26 mouse cellular contexts compared by ENCODE assay signal in genomic region chr6:32872805-32873204, GRCm38 (mm10).
A peak's percentile ranks its signal among the peaks of the same experiment; 100 is the strongest.
DNase-seq lines count a peak whose midpoint lies in the region; ATAC-seq and TF ChIP-seq lines count a peak whose summit lies in the region.
"Had no signal": no experiment of that assay in that cellular context is flagged by ENCODE, and none has a peak within 500 bp of the region (broad histone marks: within the 10 kb centered on the region; RNA-seq: fewer than 3 reads in every experiment).

No protein-coding gene starts in this region.

- no peak overlapping the region for H3K9ac ChIP-seq in lung, embryonic 16.5 days (ENCODE audit: low read length)
- no peak overlapping the region for H3K9ac ChIP-seq in midbrain, embryonic 11.5 days (ENCODE audit: low read length)
- H3K9ac ChIP-seq in midbrain, embryonic 16.5 days (ENCODE audit: low read depth, low read length) = no peak overlapping the region
- H3K9ac ChIP-seq: forebrain, embryonic 13.5 days; heart, embryonic 13.5 days; hindbrain, embryonic 14.5 days had no signal

- no peak for TF ChIP-seq CTCF in lung, adult 2 months (IDR thresholded peaks at IDR 0.05; ENCODE audit: insufficient read depth, low read length)

- H3K4me3 ChIP-seq in lung, embryonic 16.5 days (ENCODE audit: low read length) = no peak overlapping the region
- no peak overlapping the region for H3K4me3 ChIP-seq in lung, adult 2 months (replicated peaks; ENCODE audit: extremely low read depth, low read depth, low read length)
- H3K4me3 ChIP-seq in midbrain, embryonic 11.5 days (ENCODE audit: low read depth, low read length) = no peak overlapping the region
- H3K4me3 ChIP-seq in midbrain, embryonic 16.5 days (ENCODE audit: low read depth, low read length) = no peak overlapping the region
- H3K4me3 ChIP-seq: forebrain, embryonic 10.5 days; forebrain, embryonic 13.5 days; heart, adult 2 months; heart, embryonic 10.5 days; heart, embryonic 13.5 days had no signal

- H3K9me3 ChIP-seq in lung, embryonic 16.5 days (ENCODE audit: control insufficient read depth, low read length) = no peaks in the 10 kb centered on the region
- H3K9me3 ChIP-seq in midbrain, embryonic 11.5 days (ENCODE audit: control insufficient read depth, low read length) = no peaks in the 10 kb centered on the region
- no peaks in the 10 kb centered on the region for H3K9me3 ChIP-seq in midbrain, embryonic 16.5 days (replicated peaks; ENCODE audit: control insufficient read depth, low read length, poor library complexity, severe bottlenecking)
- H3K9me3 ChIP-seq: forebrain, embryonic 10.5 days; G1E; heart, embryonic 10.5 days; heart, embryonic 13.5 days had no signal

- H3K27ac ChIP-seq in lung, embryonic 16.5 days (ENCODE audit: low read length) = peak overlapping the region; percentile 59
- no peak overlapping the region for H3K27ac ChIP-seq in midbrain, embryonic 11.5 days (ENCODE audit: low read depth, low read length)
- no peak overlapping the region for H3K27ac ChIP-seq in midbrain, embryonic 16.5 days (ENCODE audit: low read length)
- H3K27ac ChIP-seq: forebrain, embryonic 10.5 days; forebrain, embryonic 13.5 days; heart, adult 2 months; heart, embryonic 10.5 days; heart, embryonic 13.5 days; hindbrain, embryonic 14.5 days had no signal

- H3K27me3 ChIP-seq in lung, embryonic 16.5 days (ENCODE audit: control insufficient read depth, insufficient read depth, low read depth, low read length) = no peaks in the 10 kb centered on the region
- H3K27me3 ChIP-seq in midbrain, embryonic 11.5 days (ENCODE audit: control insufficient read depth, insufficient read depth, low read length) = no peaks in the 10 kb centered on the region
- no peaks in the 10 kb centered on the region for H3K27me3 ChIP-seq in midbrain, embryonic 16.5 days (ENCODE audit: control insufficient read depth, insufficient read depth, low read depth, low read length)
- H3K27me3 ChIP-seq: CH12.LX; forebrain, embryonic 13.5 days; heart, embryonic 13.5 days; Patski had no signal

- no peak for TF ChIP-seq POLR2A in lung, adult 2 months (IDR thresholded peaks at IDR 0.05; ENCODE audit: borderline replicate concordance, extremely low read depth, low read depth, low read length)

- 56% methylated on average over 2 of the region's 2 CpGs for WGBS in lung, embryonic 16.5 days
- 77% methylated on average over 2 of the region's 2 CpGs for WGBS in lung, adult 2 months
- 93% methylated on average over 2 of the region's 2 CpGs for WGBS in midbrain, embryonic 11.5 days
- WGBS in midbrain, embryonic 16.5 days = 88% methylated on average over 2 of the region's 2 CpGs

- H3K4me2 ChIP-seq in lung, embryonic 16.5 days (ENCODE audit: low read depth, low read length) = no peak overlapping the region
- no peak overlapping the region for H3K4me2 ChIP-seq in midbrain, embryonic 11.5 days
- no peak overlapping the region for H3K4me2 ChIP-seq in midbrain, embryonic 16.5 days (ENCODE audit: low read length)
- H3K4me2 ChIP-seq: forebrain, embryonic 13.5 days; heart, embryonic 13.5 days; hindbrain, embryonic 14.5 days had no signal

- peak; percentile 80 for ATAC-seq in lung, embryonic 16.5 days (ENCODE audit: low read depth)
- ATAC-seq in midbrain, embryonic 11.5 days (ENCODE audit: low FRiP score) = no peak
- no peak for ATAC-seq in midbrain, embryonic 16.5 days
- ATAC-seq: forebrain, embryonic 13.5 days; forebrain, embryonic 16.5 days; Patski had no signal

- DNase-seq in kidney, adult 9 months = peak; percentile 12
- no peak for DNase-seq in kidney, adult 18-20 months
- DNase-seq in lung, adult 2 months = no peak
- DNase-seq in midbrain, embryonic 11.5 days (ENCODE audit: low spot score, missing footprints) = peak; percentile 35
- DNase-seq: adrenal gland, postnatal 10 days; adrenal gland, postnatal 36 days; B cell, adult 2 months; cerebellum, adult 18-20 months; cerebellum, adult 9-10 months; cerebellum, postnatal 14 days; gastrocnemius, postnatal 10 days; gastrocnemius, postnatal 36 days; heart, adult 2 months; heart, postnatal 14 days; heart, postnatal 4 days had no signal

- H3K36me3 ChIP-seq in lung, embryonic 16.5 days (ENCODE audit: control insufficient read depth, insufficient read depth, low read length) = no peaks in the 10 kb centered on the region
- H3K36me3 ChIP-seq in midbrain, embryonic 11.5 days (ENCODE audit: control insufficient read depth, insufficient read depth, low read length) = no peaks in the 10 kb centered on the region
- H3K36me3 ChIP-seq in midbrain, embryonic 16.5 days (ENCODE audit: control insufficient read depth, insufficient read depth, low read length) = no peaks in the 10 kb centered on the region

- 0 out of 2 replicates have a peak, but pooled peaks cover 6% of the 10 kb centered on the region for H3K4me1 ChIP-seq in lung, embryonic 16.5 days (replicated peaks; ENCODE audit: control insufficient read depth, insufficient read depth, low read length)
- H3K4me1 ChIP-seq in lung, adult 2 months (ENCODE audit: control insufficient read depth, insufficient read depth, low read length) = no peaks in the 10 kb centered on the region; the same call in 1 of the 2 replicates
- peaks cover 12% of the 10 kb centered on the region for H3K4me1 ChIP-seq in midbrain, embryonic 11.5 days (ENCODE audit: control insufficient read depth, insufficient read depth, low read length)
- no peaks in the 10 kb centered on the region; the same call in 1 of the 2 replicates for H3K4me1 ChIP-seq in midbrain, embryonic 16.5 days (ENCODE audit: control insufficient read depth, insufficient read depth, low read length)
- H3K4me1 ChIP-seq: heart, embryonic 10.5 days; heart, embryonic 13.5 days had no signal

Comparison
In these comparisons a context has a peak if more than half of its experiments do, and no peak if none do; other contexts are left out.
1. DNase-seq: peak in kidney, adult 9 months (single experiment) and midbrain, embryonic 11.5 days (single experiment); none in kidney, adult 18-20 months (single experiment) and lung, adult 2 months (single experiment).